Mouse (Mus musculus) intestine, embryonic 15.5 days (tissue): ENCODE results near the gene Polrmt. TPM values are rescaled to one million over a fixed set of nuclear protein-coding genes. Genes with fewer than 3 reads are reported as not detected.

ENCODE experiments used
- ATAC-seq: fragments of 200-750 bp; cut with Nextera tagmentation; 2 replicates; pipeline ENCODE4 v1.8.0; 2017; ENCODE audit warnings: moderate TSS enrichment, moderate library complexity
- H3K27ac ChIP-seq: fragments of 300-500 bp; sonication (generic); 2 replicates; pipeline ENCODE4 v1.5.1; 2015; ENCODE audit warnings: mild to moderate bottlenecking, inconsistent platforms
- H3K27me3 ChIP-seq: fragments of 300-500 bp; sonication (generic); replicated peaks from 2 replicates; pipeline ENCODE4 v1.6.1; 2015; ENCODE audit warnings: inconsistent platforms
- H3K36me3 ChIP-seq: fragments of 300-500 bp; sonication (generic); 2 replicates; pipeline ENCODE4 v1.6.1; 2015; ENCODE audit warnings: inconsistent platforms
- H3K4me1 ChIP-seq: fragments of 300-500 bp; sonication (generic); replicated peaks from 2 replicates; pipeline ENCODE4 v1.6.1; 2015; ENCODE audit warnings: inconsistent platforms
- H3K4me2 ChIP-seq: fragments of 300-500 bp; sonication (generic); replicated peaks from 2 replicates; pipeline ENCODE4 v1.6.1; 2015; ENCODE audit warnings: mild to moderate bottlenecking, inconsistent platforms
- H3K4me3 ChIP-seq: fragments of 300-500 bp; sonication (generic); replicated peaks from 2 replicates; pipeline ENCODE4 v1.5.1; 2015; ENCODE audit warnings: inconsistent platforms
- H3K9ac ChIP-seq: fragments of 300-500 bp; sonication (generic); 2 replicates; pipeline ENCODE4 v1.6.1; 2015; ENCODE audit warnings: inconsistent platforms
- H3K9me3 ChIP-seq: fragments of 300-500 bp; sonication (generic); 2 replicates; pipeline ENCODE4 v1.6.1; 2016; ENCODE audit warnings: inconsistent platforms
- WGBS: fragments of 180-500 bp; shearing (Covaris S2); methylation state at CpG from one replicate; pipeline ENCODE4 v1.1.7; 2015; 5-methylcytosine and 5-hydroxymethylcytosine counted together
- polyA plus RNA-seq: library from polyadenylated mRNA; unstranded; fragments of >200 nt; fragmentation: Nextera tagmentation; extraction: Ambion mirVana; gene quantifications from 2 replicates; pipeline ENCODE4 v1.2.1, GENCODE M21; 2015

Gene Polrmt
- polyA plus RNA-seq, 1 experiment from 2014 or later = 37.8 TPM

- Histone ChIP-seq H3K9ac (no peak overlapping the region), H3K4me3 (no peak overlapping the region), H3K36me3 (peaks cover 39% of the 10 kb centered on the region), H3K4me1 (no peaks in the 10 kb centered on the region), H3K27ac (no peak overlapping the region), H3K9me3 (no peaks in the 10 kb centered on the region; the same call in 1 of the 2 replicates), H3K4me2 (no peak overlapping the region), H3K27me3 (no peaks in the 10 kb centered on the region; the same call in 1 of the 2 replicates)
- 90% methylated on average over 1 of the region's 1 CpGs for WGBS
- no peak for ATAC-seq
Observed at GRCm38 (mm10) chr10:79732500-79732899, 13.9 kb downstream of the Polrmt start.

- ATAC-seq = no peak
- no peak overlapping the region for H3K27ac ChIP-seq
Observed at GRCm38 (mm10) chr10:79729357-79729965, 16.9 kb downstream of the Polrmt start.

DNA sequence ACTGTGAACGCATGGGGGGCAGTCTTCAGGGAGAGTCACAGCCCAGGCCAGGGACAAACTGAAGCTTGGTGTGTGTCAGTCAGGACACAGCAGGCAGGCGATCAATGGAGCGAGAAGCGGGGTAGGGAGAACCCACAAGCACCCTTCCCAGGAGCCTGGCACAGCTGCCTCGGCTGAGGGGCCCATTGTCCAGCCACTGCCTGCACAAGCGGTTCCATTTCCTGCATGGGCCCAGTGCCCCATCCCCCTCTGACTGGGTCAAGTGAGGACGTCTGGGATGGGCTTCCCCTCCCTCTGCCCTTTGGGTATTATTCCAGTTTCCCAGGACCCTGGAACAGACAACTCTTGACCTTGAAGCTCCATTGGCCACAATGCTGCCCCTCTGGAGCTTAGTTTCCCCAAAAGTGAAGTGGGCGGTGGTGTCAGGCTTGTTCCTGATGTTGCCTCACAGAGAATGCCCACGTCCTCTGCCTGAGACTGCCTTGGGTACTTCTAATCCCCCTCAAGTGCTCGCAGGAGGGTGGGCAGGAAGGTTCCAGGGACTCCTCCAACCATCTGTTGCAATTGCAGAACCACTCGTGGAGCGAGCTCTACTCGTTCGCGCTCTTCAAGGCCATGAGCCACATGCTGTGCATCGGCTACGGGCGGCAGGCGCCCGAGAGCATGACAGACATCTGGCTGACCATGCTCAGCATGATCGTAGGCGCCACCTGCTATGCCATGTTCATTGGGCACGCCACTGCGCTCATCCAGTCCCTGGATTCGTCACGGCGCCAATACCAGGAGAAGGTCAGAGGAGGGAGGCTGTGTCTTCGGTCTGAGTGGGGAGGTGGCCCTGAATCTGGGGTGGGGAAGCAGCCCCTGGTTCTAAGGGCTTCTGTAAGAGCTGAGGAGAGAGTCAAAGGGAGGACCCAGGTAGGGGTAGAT, 17.8 kb downstream of the Polrmt start:
- no peaks in the 10 kb centered on the region for H3K4me1 ChIP-seq
- no peak overlapping the region for H3K4me3 ChIP-seq
- H3K9ac ChIP-seq = no peak overlapping the region
- no peak overlapping the region for H3K4me2 ChIP-seq
- WGBS = 73% methylated on average over 28 of the region's 28 CpGs
- ATAC-seq = no peak
- no peak overlapping the region for H3K27ac ChIP-seq
- no peaks in the 10 kb centered on the region for H3K9me3 ChIP-seq
- H3K36me3 ChIP-seq = peaks cover 3% of the 10 kb centered on the region; the same call in 1 of the 2 replicates
- no peaks in the 10 kb centered on the region for H3K27me3 ChIP-seq

More at GRCm38 (mm10) chr10:79729357-79729965, 16.9 kb downstream of the Polrmt start:
- H3K9me3 ChIP-seq = no peaks in the 10 kb centered on the region
- no peak overlapping the region for H3K4me2 ChIP-seq
- H3K4me1 ChIP-seq = no peaks in the 10 kb centered on the region
- H3K27me3 ChIP-seq = no peaks in the 10 kb centered on the region
- no peak overlapping the region for H3K9ac ChIP-seq
- WGBS = 70% methylated on average over 13 of the region's 13 CpGs
- no peak overlapping the region for H3K4me3 ChIP-seq
- peaks cover 9% of the 10 kb centered on the region; the same call in 1 of the 2 replicates for H3K36me3 ChIP-seq

DNA sequence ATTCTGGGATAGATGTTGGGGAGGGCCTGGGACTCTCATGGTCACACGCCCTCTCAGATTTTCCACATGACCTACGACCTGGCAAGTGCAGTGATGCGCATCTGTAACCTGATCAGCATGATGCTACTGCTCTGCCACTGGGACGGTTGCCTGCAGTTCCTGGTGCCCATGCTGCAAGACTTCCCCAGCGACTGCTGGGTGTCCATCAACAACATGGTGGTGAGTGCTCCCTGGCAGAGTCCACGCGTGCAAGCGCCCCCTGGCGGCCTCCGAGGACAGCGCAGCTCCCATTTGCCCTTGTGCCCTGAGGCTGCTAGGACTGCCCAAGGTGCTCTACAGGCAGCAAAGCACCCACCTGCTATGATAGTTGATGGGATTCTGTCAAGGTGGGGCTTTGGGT, 20.3 kb downstream of the Polrmt start:
- no peaks in the 10 kb centered on the region for H3K27me3 ChIP-seq
- no peak overlapping the region for H3K27ac ChIP-seq
- no peaks in the 10 kb centered on the region for H3K36me3 ChIP-seq
- WGBS = 43% methylated on average over 11 of the region's 11 CpGs
- H3K9ac ChIP-seq = no peak overlapping the region
- no peaks in the 10 kb centered on the region for H3K4me1 ChIP-seq
- ATAC-seq = peak; percentile 52; the same call in 1 of the 2 replicates
- no peaks in the 10 kb centered on the region for H3K9me3 ChIP-seq
- H3K4me3 ChIP-seq = no peak overlapping the region
- no peak overlapping the region for H3K4me2 ChIP-seq

GRCm38 (mm10) chr10:79723692-79724091, 22.7 kb downstream of the Polrmt start:
- no peaks in the 10 kb centered on the region for H3K9me3 ChIP-seq
- H3K9ac ChIP-seq = no peak overlapping the region
- H3K36me3 ChIP-seq = no peaks in the 10 kb centered on the region
- H3K4me3 ChIP-seq = no peak overlapping the region
- no peak overlapping the region for H3K4me2 ChIP-seq
- WGBS = 78% methylated on average over 7 of the region's 7 CpGs
- no peaks in the 10 kb centered on the region for H3K4me1 ChIP-seq
- ATAC-seq = no peak
- H3K27me3 ChIP-seq = no peaks in the 10 kb centered on the region
- H3K27ac ChIP-seq = no peak overlapping the region

DNA sequence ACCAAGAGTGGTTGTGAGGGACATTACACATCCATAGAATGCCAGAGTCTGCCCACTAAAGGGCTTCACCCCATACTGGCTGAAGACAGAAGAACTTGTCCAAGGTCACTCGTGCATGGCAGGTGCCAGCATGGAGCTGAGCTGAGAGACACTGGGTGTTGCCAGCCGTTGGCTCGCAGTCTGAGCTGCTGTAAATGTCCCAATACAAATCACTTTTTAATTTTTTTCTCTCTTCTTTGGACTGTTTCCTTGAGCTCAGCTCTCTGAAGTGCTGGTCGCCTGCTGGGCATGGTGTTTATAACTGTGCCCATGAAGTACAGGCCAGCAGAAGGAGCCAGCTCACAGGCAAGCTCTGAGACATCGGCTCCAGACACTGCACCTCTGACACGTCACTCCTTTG, 23.3 kb downstream of the Polrmt start:
- Histone ChIP-seq H3K36me3 (no peaks in the 10 kb centered on the region), H3K4me2 (no peak overlapping the region), H3K4me3 (no peak overlapping the region), H3K27ac (no peak overlapping the region), H3K27me3 (peaks cover 5% of the 10 kb centered on the region; the same call in 1 of the 2 replicates), H3K4me1 (no peaks in the 10 kb centered on the region), H3K9ac (no peak overlapping the region), H3K9me3 (no peaks in the 10 kb centered on the region)
- no peak for ATAC-seq
- 69% methylated on average over 6 of the region's 6 CpGs for WGBS

GRCm38 (mm10) chr10:79721089-79721488, 25.3 kb downstream of the Polrmt start:
- Histone ChIP-seq H3K9me3 (no peaks in the 10 kb centered on the region), H3K9ac (no peak overlapping the region), H3K27me3 (peaks cover 24% of the 10 kb centered on the region), H3K4me3 (no peak overlapping the region), H3K36me3 (no peaks in the 10 kb centered on the region), H3K4me2 (no peak overlapping the region), H3K4me1 (peaks cover 14% of the 10 kb centered on the region), H3K27ac (no peak overlapping the region)
- ATAC-seq = no peak
- 66% methylated on average over 5 of the region's 5 CpGs for WGBS

GRCm38 (mm10) chr10:79717640-79718357, 28.6 kb downstream of the Polrmt start:
- peak overlapping the region; percentile 68 for H3K4me3 ChIP-seq
- peaks cover 14% of the 10 kb centered on the region for H3K4me1 ChIP-seq
- H3K36me3 ChIP-seq = no peaks in the 10 kb centered on the region
- peak overlapping the region; percentile 99 for H3K4me2 ChIP-seq
- 0 out of 2 replicates have a peak, but pooled peaks have one; percentile 10 for ATAC-seq
- WGBS = 8% methylated on average over 43 of the region's 43 CpGs
- peaks cover 39% of the 10 kb centered on the region for H3K27me3 ChIP-seq
- H3K9me3 ChIP-seq = no peaks in the 10 kb centered on the region
- no peak overlapping the region; the same call in 1 of the 2 replicates for H3K9ac ChIP-seq
- H3K27ac ChIP-seq = no peak overlapping the region

DNA sequence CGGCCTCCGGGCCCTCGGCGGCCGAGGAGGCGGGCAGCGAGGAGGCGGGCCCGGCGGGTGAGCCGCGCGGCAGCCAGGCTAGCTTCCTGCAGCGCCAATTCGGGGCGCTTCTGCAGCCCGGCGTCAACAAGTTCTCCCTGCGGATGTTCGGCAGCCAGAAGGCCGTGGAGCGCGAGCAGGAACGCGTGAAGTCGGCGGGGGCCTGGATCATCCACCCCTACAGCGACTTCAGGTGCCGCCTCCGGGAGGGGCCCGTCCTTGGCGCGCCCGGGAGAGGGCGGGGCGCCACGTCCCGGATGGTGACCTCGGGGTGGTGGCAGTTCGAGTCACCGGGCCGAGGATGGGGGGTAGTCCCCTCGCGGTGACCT, 29.4 kb downstream of the Polrmt start:
- ATAC-seq = peak; percentile 41
- H3K27me3 ChIP-seq = peaks cover 39% of the 10 kb centered on the region
- WGBS = 1% methylated on average over 36 of the region's 44 CpGs

DNA sequence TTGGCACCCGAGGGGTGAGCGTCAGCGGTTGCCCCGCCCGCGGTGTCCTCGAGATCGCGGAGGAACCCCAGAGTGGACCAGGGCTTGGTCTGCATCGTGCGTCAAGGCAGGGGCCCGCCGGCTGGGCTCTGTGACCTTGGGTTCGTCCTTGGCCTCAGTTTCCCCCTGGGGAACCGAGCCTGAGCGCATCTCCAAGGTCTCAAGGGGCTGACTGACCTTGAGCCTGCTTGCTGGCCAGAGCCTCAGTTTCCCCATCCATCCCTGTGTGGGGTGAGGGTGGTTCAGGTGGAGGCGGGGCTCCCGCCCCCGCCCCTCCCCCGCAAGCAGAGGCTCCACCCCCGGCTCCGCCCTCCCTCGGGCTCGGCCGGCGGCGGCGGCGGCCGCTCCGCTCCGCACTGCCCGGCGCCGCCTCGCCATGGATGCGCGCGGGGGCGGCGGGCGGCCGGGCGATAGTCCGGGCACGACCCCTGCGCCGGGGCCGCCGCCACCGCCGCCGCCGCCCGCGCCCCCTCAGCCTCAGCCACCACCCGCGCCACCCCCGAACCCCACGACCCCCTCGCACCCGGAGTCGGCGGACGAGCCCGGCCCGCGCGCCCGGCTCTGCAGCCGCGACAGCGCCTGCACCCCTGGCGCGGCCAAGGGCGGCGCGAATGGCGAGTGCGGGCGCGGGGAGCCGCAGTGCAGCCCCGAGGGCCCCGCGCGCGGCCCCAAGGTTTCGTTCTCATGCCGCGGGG, 30.0 kb downstream of the Polrmt start, which contains the start of gene Hcn2:
Gene Hcn2, plus strand, starts transcription at position 381 of the 734 bp plus-strand sequence.
- Histone ChIP-seq H3K4me2 (peak within 1 kb of the TSS; percentile 99), H3K4me1 (peaks cover 14% of the 10 kb centered on the region), H3K9ac (peak within 1 kb of the TSS; percentile 46), H3K36me3 (peaks cover 5% of the 10 kb centered on the region; the same call in 1 of the 2 replicates), H3K27ac (no peak within 1 kb of the TSS), H3K4me3 (peak within 1 kb of the TSS; percentile 68), H3K9me3 (no peaks in the 10 kb centered on the region), H3K27me3 (peaks cover 39% of the 10 kb centered on the region)
- peak; percentile 57 for ATAC-seq
- WGBS = 3% methylated on average over 47 of the region's 91 CpGs

More for the DNA sequence above, 29.4 kb downstream of the Polrmt start:
- Histone ChIP-seq H3K27ac (no peak overlapping the region), H3K36me3 (no peaks in the 10 kb centered on the region), H3K4me1 (peaks cover 14% of the 10 kb centered on the region), H3K9ac (peak overlapping the region; percentile 46), H3K9me3 (no peaks in the 10 kb centered on the region), H3K4me2 (peak overlapping the region; percentile 99), H3K4me3 (peak overlapping the region; percentile 68)

DNA sequence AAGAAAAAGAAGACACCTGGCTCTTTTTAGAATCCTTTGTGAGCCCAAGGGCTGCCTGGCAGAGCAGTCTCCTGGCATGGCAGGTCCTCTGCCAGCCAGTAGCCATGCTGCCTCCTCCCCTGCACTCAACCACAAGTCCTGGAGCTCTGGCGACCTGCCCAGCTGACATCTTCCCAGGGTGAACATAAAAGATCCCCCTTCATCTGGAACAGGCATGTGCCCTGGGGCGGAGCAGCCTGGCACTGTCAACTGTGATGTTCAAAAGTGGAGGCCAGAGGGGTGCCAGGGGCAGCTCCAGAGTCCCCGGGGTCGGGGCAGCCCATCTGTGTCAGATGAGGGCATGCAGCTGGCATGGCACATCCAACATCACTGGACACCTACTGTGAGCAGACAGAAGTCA, 31.4 kb downstream of the Polrmt start:
- no peak overlapping the region for H3K9ac ChIP-seq
- WGBS = 62% methylated on average over 4 of the region's 4 CpGs
- H3K36me3 ChIP-seq = peaks cover 19% of the 10 kb centered on the region
- peaks cover 39% of the 10 kb centered on the region for H3K27me3 ChIP-seq
- no peak for ATAC-seq
- H3K27ac ChIP-seq = no peak overlapping the region
- H3K4me1 ChIP-seq = peaks cover 14% of the 10 kb centered on the region
- no peak overlapping the region for H3K4me2 ChIP-seq
- no peak overlapping the region for H3K4me3 ChIP-seq
- H3K9me3 ChIP-seq = no peaks in the 10 kb centered on the region
